Mouse (Mus musculus) c-Kit-positive CD71-positive TER-119-negative erythroid progenitor cells, embryonic 14.5 days (primary cell): ENCODE measurements at regions not wholly inside any gene's neighbourhood (a gene's known extent, or its start where the extent isn't known, plus 50 kb on each side); places are given as distances from the start of the nearest gene placed in this dataset.
A peak's percentile ranks its signal among the peaks of the same experiment; 100 is the strongest.

Experiments
- DNase-seq: peaks from one replicate; pipeline ENCODE4 v3.0.0-alpha.2; 2013; ENCODE audit warnings: low read depth

GRCm38 (mm10) chr13:72947374-72948165, 312.7 kb upstream of the Irx4 start:
- no peak for DNase-seq

GRCm38 (mm10) chr13:72958616-72959518, 301.4 kb upstream of the Irx4 start:
- DNase-seq = no peak

GRCm38 (mm10) chr13:72961291-72961690, 299.0 kb upstream of the Irx4 start:
- DNase-seq = no peak

GRCm38 (mm10) chr13:72972165-72972564, 288.1 kb upstream of the Irx4 start:
- DNase-seq = no peak

- DNase-seq = no peak
These were observed 287.4 kb upstream of the Irx4 start for GRCm38 (mm10) chr13:72972894-72973293.

- no peak for DNase-seq
These were observed 283.1 kb upstream of the Irx4 start for GRCm38 (mm10) chr13:72977213-72977612.

GRCm38 (mm10) chr13:72977971-72978370, 282.3 kb upstream of the Irx4 start:
- DNase-seq = no peak

- DNase-seq = no peak
These were observed 281.3 kb upstream of the Irx4 start for GRCm38 (mm10) chr13:72978966-72979365.

- DNase-seq = no peak
These were observed 267.5 kb upstream of the Irx4 start for GRCm38 (mm10) chr13:72992589-72993409.

- no peak for DNase-seq
These were observed 266.8 kb upstream of the Irx4 start for GRCm38 (mm10) chr13:72993410-72993858.

GRCm38 (mm10) chr13:72994538-72994937, 265.7 kb upstream of the Irx4 start:
- no peak for DNase-seq

- no peak for DNase-seq
These were observed 251.3 kb upstream of the Irx4 start for GRCm38 (mm10) chr13:73008856-73009546.

GRCm38 (mm10) chr13:73009547-73010475, 250.5 kb upstream of the Irx4 start:
- no peak for DNase-seq

- DNase-seq = no peak
These were observed 241.1 kb upstream of the Irx4 start for GRCm38 (mm10) chr13:73019181-73019580.

- no peak for DNase-seq
These were observed 229.1 kb upstream of the Irx4 start for GRCm38 (mm10) chr13:73031217-73031616.

- peak; percentile 6 for DNase-seq
These were observed 227.2 kb upstream of the Irx4 start for GRCm38 (mm10) chr13:73033055-73033454.

GRCm38 (mm10) chr13:73034065-73034831, 226.0 kb upstream of the Irx4 start:
- DNase-seq = no peak

- no peak for DNase-seq
These were observed 225.4 kb upstream of the Irx4 start for GRCm38 (mm10) chr13:73034886-73035285.

- no peak for DNase-seq
These were observed 224.8 kb upstream of the Irx4 start for GRCm38 (mm10) chr13:73035336-73035940.
